Mouse (Mus musculus) lung, postnatal 0 days (tissue): ENCODE data around the gene Ablim1. TPM values are rescaled to one million over a fixed set of nuclear protein-coding genes. Genes with fewer than 3 reads are reported as not detected.
A peak's percentile ranks its signal among the peaks of the same experiment; 100 is the strongest.

Experiments
- ATAC-seq: fragments of 200-750 bp; cut with Nextera tagmentation; 2 replicates; pipeline ENCODE4 v1.8.0; 2017; ENCODE audit warnings: moderate library complexity
- DNase-seq: peaks from one replicate; pipeline ENCODE4 v3.0.0-alpha.2; 2016; ENCODE audit warnings: low spot score
- H3K27ac ChIP-seq: fragments of 300-500 bp; sonication (generic); 2 replicates; pipeline ENCODE4 v1.5.1; 2014; ENCODE audit warnings: antibody characterized with exemption, mild to moderate bottlenecking, low read length, mixed read lengths
- H3K27me3 ChIP-seq: fragments of 300-500 bp; sonication (generic); replicated peaks from 2 replicates; pipeline ENCODE4 v1.6.1; 2014; ENCODE audit warnings: low read length, mixed read lengths; ENCODE audit not compliant: insufficient read depth
- H3K36me3 ChIP-seq: fragments of 300-500 bp; sonication (generic); 2 replicates; pipeline ENCODE4 v1.6.1; 2014; ENCODE audit warnings: low read length, mixed read lengths; ENCODE audit not compliant: insufficient read depth
- H3K4me1 ChIP-seq: fragments of 300-500 bp; sonication (generic); 2 replicates; pipeline ENCODE4 v1.6.1; 2014; ENCODE audit warnings: antibody characterized with exemption, low read depth, low read length, mixed read lengths; ENCODE audit not compliant: insufficient read depth
- H3K4me2 ChIP-seq: fragments of 300-500 bp; sonication (generic); replicated peaks from 2 replicates; pipeline ENCODE4 v1.6.1; 2014; ENCODE audit warnings: low read depth, mild to moderate bottlenecking, low read length, moderate library complexity, mixed read lengths
- H3K4me3 ChIP-seq: fragments of 300-500 bp; sonication (generic); 2 replicates; pipeline ENCODE4 v1.5.1; 2014; ENCODE audit warnings: low read depth, low read length
- H3K9ac ChIP-seq: fragments of 300-500 bp; sonication (generic); replicated peaks from 2 replicates; pipeline ENCODE4 v1.6.1; 2014; ENCODE audit warnings: low read depth, mild to moderate bottlenecking
- H3K9me3 ChIP-seq: fragments of 300-500 bp; sonication (generic); 2 replicates; pipeline ENCODE4 v1.6.1; 2016; ENCODE audit warnings: low read length, mixed read lengths
- CTCF ChIP-seq: IDR thresholded peaks from 2 replicates; pipeline ENCODE4 v1.5.1; 2016; ENCODE audit warnings: antibody characterized with exemption, mild to moderate bottlenecking
- EP300 ChIP-seq: IDR thresholded peaks from 2 replicates; pipeline ENCODE4 v1.6.1; 2016; ENCODE audit warnings: antibody characterized with exemption, mild to moderate bottlenecking, control low read depth
- WGBS: fragments of 180-500 bp; shearing (Covaris S2); extraction: QIAGEN DNeasy Blood & Tissue Kit; methylation state at CpG from one replicate; pipeline ENCODE4 v1.1.7; 2014; 5-methylcytosine and 5-hydroxymethylcytosine counted together
- polyA plus RNA-seq: library from polyadenylated mRNA; unstranded; fragments of >200 nt; fragmentation: Nextera tagmentation; extraction: Ambion mirVana; gene quantifications from 2 replicates; pipeline ENCODE4 v1.2.1, GENCODE M21; 2015

Gene Ablim1
- polyA plus RNA-seq, 1 experiment from 2014 or later: 50.1 TPM

DNA sequence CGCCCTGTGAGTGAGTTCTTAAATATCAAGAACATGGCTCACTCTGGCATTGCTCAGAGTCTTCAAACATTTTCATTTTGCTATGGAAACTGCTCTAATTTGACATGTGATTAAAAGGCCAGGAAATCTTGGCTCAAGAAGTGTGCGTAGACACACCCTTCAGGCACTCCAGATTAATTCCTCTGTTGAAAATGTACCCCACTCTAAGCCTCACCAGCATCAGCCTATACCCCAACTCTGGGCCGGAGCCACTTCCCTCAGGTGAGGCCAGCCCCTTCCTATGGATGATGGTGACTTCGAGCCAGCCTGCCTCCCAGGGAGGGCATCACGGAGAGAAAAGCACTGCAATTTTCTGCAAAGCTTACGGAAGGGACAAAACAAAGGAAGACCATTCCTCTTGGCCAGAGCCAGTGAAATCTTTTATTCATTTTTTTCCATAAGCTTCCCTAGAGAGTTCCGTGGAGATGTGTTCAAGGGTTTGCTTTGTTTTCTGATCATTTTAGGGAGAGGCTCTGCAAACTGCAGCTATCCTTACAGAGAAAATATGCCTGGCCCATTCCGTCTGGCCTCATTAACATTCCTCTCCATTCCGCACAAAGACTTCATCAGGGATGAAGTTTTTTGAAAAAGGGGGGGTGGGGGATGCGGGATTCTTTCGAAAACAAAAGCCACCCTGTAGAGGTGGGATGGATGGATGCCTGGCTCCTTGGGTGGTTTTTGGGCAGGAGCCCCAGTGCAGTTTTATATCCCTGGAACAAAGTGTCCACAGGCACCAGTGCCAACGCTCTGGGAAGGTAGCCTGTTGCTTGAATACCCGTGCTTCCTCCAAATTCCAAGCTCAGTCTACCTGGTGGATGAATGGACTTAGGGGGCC is 236.7 kb downstream of the Ablim1 start:
- Histone ChIP-seq H3K9me3 (no peaks in the 10 kb centered on the region), H3K9ac (no peak overlapping the region), H3K4me3 (no peak overlapping the region), H3K4me1 (peaks cover 3% of the 10 kb centered on the region; the same call in 1 of the 2 replicates), H3K27ac (no peak overlapping the region), H3K36me3 (peaks cover 8% of the 10 kb centered on the region; the same call in 1 of the 2 replicates), H3K27me3 (no peaks in the 10 kb centered on the region), H3K4me2 (no peak overlapping the region)
- WGBS: 63% methylated on average over 13 of the region's 13 CpGs
- TF ChIP-seq EP300: no peak
- TF ChIP-seq CTCF: no peak
- DNase-seq: peak; percentile 70
- ATAC-seq: peak; percentile 56

DNA sequence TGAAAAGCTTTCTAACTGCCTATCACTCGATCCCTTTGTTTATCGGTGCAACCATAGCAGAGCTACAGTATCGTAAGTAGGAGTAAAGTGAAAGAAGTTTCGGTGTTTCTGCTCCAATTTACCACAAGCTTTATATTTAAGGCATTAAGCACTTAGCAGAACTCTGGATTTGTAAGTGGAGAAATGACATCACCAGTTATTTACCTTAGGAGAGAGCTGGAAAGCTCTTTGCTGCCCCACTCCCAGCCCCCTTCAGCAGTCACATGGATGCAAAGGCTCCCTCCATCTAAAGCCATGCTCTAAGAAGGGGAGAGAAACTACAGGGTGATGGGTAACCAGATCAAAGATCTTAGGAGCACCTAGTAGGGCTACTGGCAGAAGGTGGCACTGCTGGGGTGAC is 241.3 kb downstream of the Ablim1 start:
- Histone ChIP-seq H3K4me3 (no peak overlapping the region), H3K4me1 (0 out of 2 replicates have a peak, but pooled peaks cover 3% of the 10 kb centered on the region), H3K9me3 (no peaks in the 10 kb centered on the region), H3K4me2 (peak overlapping the region; percentile 17; the same call in 1 of the 2 replicates), H3K27me3 (no peaks in the 10 kb centered on the region), H3K27ac (no peak overlapping the region), H3K9ac (no peak overlapping the region), H3K36me3 (no peaks in the 10 kb centered on the region; the same call in 1 of the 2 replicates)
- DNase-seq (peak; percentile 66), ATAC-seq (peak; percentile 75)
- WGBS: 71% methylated on average over 4 of the region's 4 CpGs
- TF ChIP-seq EP300 (no peak), CTCF (no peak)

DNA sequence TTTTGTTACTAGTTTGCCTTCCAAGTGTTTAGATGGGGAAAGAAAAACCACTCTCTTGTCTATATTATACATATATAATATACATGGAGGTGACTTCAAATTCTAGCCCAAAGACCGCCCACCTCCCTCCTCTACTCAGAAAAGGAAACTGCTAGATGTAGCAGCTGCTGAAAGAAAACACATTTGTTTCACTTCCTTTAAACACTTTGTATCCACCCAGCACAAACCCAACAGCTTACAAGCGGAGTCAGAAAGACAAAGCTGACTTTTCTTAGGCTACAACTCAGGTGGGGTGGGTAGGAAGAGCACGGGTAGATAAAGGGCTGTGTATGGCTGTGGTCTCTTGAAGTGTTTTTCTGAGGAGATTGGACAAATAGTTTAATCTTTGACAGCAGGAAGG is 242.0 kb downstream of the Ablim1 start:
- H3K4me2 ChIP-seq: 0 out of 2 replicates have a peak overlapping the region, but pooled peaks have one; percentile 17
- 45% methylated on average over 3 of the region's 3 CpGs for WGBS
- no peak overlapping the region for H3K9ac ChIP-seq
- no peaks in the 10 kb centered on the region for H3K4me1 ChIP-seq
- no peak for ATAC-seq
- TF ChIP-seq EP300 (no peak), CTCF (no peak)
- peak; percentile 25 for DNase-seq
- no peak overlapping the region for H3K4me3 ChIP-seq
- H3K27me3 ChIP-seq: no peaks in the 10 kb centered on the region
- H3K9me3 ChIP-seq: no peaks in the 10 kb centered on the region
- H3K27ac ChIP-seq: no peak overlapping the region
- no peaks in the 10 kb centered on the region; the same call in 1 of the 2 replicates for H3K36me3 ChIP-seq

DNA sequence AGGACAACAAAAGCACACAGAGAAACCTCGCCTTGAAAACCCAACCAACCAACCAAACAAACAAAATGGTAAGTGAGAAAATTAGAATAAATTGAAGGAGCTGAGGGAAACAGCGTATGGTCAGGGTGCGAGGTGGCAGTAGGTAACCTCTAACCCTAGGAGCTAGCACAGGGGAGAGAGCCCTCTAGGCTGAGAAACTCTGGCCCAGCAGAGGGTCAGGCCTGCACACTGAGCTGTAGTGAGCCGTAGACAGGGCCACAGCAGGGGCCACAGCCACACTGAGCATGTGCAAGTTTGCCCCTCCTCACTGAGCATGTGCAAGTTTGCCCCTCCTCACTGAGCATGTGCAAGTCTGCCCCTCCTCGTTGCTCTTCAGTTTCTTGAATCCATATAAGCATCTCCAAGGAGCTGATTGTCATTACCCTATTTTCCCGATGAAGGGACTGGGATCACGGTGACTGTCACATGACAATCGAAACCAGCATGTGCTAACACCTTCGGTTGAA is 247.6 kb downstream of the Ablim1 start:
- TF ChIP-seq CTCF (no peak), EP300 (no peak)
- H3K9ac ChIP-seq: no peak overlapping the region
- WGBS: 86% methylated on average over 9 of the region's 9 CpGs
- no peaks in the 10 kb centered on the region for H3K4me1 ChIP-seq
- H3K27me3 ChIP-seq: no peaks in the 10 kb centered on the region
- no peaks in the 10 kb centered on the region for H3K9me3 ChIP-seq
- ATAC-seq (no peak), DNase-seq (no peak)
- no peak overlapping the region for H3K4me2 ChIP-seq
- no peak overlapping the region for H3K4me3 ChIP-seq
- peak overlapping the region; percentile 15; the same call in 1 of the 2 replicates for H3K27ac ChIP-seq
- peaks cover 9% of the 10 kb centered on the region; the same call in 1 of the 2 replicates for H3K36me3 ChIP-seq

DNA sequence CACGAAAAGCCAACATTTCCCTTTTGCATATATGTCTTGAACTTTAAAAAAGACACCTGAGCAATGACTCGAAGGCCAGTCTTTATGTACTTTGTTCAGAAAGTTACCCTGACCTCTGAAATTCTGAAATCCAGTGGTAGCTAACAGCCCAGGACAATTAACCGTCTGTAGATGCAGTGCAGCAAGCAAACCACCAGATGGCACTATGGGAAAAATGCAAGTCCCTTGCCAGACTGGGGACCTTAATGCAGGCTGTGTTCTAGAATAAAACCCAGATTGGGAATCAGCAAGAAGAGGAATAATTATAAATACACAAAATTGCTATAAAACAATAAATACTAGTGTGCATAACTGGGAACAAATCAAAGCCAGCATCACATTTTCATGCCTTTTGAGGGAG is 248.4 kb downstream of the Ablim1 start:
- Histone ChIP-seq H3K4me3 (no peak overlapping the region), H3K4me1 (no peaks in the 10 kb centered on the region), H3K27ac (no peak overlapping the region), H3K4me2 (no peak overlapping the region), H3K9me3 (no peaks in the 10 kb centered on the region), H3K36me3 (peaks cover 16% of the 10 kb centered on the region; the same call in 1 of the 2 replicates), H3K27me3 (no peaks in the 10 kb centered on the region), H3K9ac (no peak overlapping the region)
- ATAC-seq: peak; percentile 65
- WGBS: 35% methylated on average over 3 of the region's 3 CpGs
- DNase-seq: peak; percentile 72
- TF ChIP-seq EP300 (no peak), CTCF (peak; percentile 90)

DNA sequence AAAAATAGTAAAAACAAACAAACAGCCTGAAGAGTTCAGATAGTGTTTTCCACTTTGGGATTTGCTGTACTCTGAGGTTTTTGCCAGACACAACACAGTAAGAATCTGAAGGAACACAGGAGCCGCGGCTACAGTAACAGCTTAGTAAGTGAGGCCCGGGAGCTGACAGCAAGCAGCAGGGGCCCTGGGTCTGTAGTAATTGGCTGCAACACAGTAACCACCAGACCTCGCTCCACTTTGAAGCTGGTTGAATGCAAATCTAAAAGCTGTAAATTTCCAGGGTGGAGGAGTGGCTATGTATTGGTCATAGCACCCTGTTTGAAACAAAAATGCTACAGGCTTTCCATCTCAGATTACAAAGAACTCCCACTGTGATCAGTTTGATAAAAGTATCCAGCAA is 252.0 kb downstream of the Ablim1 start:
- Histone ChIP-seq H3K27ac (no peak overlapping the region), H3K36me3 (peaks cover 19% of the 10 kb centered on the region; the same call in 1 of the 2 replicates), H3K9me3 (0 out of 2 replicates have a peak, but pooled peaks cover under 1% of the 10 kb centered on the region), H3K27me3 (no peaks in the 10 kb centered on the region), H3K9ac (no peak overlapping the region), H3K4me3 (no peak overlapping the region), H3K4me1 (no peaks in the 10 kb centered on the region), H3K4me2 (no peak overlapping the region)
- WGBS: 86% methylated on average over 4 of the region's 4 CpGs
- ATAC-seq: no peak
- TF ChIP-seq CTCF: no peak
- no peak for TF ChIP-seq EP300
- no peak for DNase-seq
